Mouse (Mus musculus) yolk sac, embryonic 10.5 days (tissue): Measurements from ENCODE around the gene Ccnd3.

Experiments
- DNase-seq: peaks from one replicate; pipeline ENCODE4 v3.0.0-alpha.2; 2017; ENCODE audit warnings: low spot score

Ccnd3 gene

DNA sequence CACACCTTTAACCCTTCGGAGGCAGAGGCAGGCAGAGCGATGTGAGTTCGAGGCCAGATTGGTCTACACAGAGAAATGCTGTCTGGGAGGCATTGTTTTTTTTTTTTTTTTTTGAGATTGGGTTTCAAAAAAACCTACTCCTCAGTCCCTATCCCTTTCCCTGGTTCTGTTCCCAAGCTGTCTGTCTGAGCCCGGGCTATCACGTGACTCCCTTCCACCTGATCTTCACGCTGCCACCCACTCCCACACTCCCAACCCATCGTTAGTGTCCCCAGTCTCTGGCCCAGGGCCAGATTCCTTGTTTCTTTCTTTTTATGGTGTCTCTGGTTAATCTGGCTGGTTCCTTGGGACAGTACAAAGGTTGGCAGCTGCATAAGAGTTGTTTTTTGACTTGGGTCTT lies 46.2 kb downstream of the Ccnd3 start:
- no peak for DNase-seq

DNA sequence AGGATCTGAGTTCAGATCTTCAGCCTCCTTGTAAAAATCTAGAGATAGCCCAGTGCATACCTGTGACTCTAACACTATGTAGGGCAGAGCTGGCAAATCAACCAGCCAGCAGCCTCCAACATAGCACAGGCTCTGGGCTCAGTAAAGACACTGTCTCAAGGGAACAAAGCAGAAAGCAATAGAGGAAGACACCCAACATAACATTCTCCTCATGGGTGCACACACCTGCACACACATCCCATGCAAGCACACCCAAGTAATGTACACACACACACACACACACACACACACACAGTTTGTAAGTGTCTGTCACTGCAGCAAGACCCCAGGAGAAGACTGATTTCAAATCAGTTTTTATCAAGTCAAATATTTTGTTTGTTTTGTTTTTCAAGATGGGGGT lies 48.1 kb downstream of the Ccnd3 start:
- DNase-seq: no peak

DNA sequence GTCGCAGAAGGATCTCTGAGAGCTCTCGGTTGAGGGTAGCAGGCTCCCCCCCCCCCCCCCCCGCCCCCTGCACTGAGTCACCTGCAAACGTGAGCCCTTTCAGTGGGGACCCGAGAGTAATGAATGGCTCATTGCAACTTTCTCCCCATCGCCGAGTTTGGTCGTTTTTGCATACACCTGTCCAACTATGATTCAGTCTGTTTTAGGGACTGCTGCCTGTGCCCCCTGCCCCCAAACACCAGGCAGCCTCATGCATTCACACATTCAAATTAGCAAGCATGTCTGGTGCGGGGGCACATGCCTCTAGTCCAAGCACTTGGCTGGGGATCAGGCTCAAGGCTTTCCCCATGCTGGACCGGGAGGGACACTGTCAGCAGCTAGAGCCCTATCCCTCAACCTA lies 49.8 kb downstream of the Ccnd3 start:
- DNase-seq: no peak

DNA sequence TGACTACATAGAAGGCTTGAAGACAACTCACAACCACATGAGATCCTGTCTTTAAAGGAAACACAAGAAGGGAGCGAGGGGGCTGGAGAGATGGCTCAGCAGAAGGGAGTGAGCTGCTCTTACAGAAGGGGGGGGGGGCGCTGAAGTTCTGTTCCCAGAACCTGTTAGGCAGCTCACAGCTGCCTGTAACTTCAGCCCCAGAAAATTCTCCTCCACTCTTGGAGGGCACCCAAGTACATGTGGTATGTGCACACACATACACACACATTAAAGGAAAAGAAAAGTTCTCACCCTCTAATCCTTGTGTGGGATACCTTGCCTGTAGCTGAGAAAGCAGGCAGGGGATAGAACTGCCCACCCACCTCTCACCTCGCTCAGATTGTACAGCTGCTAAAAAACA lies 52.3 kb downstream of the Ccnd3 start:
- DNase-seq: no peak

DNA sequence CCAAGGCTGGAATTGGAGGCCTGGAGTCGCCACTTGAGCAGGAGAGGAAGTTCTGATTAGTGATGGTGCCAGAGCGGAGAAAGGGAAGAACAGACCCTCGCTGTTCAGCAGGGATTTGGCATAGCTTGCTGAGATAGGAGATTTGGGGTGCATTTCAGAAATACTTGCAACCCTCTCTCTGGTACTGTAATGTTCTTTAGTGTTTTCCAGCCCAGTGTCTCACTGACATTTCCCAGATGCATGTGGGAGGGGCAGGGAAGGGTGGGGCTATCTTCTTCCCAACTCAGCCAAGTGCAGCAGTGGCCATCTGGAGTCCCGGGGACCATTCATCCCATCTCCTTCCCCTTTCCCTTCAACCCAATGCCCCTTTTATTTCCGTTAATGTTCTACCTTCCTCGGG lies 54.9 kb downstream of the Ccnd3 start:
- no peak for DNase-seq

DNA sequence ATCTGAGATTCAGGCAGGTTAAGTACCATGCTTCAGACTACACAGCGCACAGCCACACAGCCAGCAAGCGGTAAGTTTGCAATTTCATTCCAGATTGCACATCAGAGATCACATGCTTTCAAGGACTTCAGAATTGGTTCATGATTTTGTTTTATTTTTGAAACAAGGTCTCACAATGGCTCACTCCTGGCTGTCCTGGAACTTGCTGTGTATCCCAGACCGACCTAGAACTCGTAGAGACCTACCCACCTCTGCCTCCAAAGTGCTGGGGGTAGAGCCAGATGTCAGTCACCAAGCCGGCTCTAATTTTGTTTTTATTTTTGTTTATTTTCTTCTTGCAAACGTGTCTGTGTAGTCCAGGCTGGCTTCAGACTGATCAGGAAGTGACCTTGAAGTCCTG lies 58.0 kb downstream of the Ccnd3 start:
- no peak for DNase-seq

DNA sequence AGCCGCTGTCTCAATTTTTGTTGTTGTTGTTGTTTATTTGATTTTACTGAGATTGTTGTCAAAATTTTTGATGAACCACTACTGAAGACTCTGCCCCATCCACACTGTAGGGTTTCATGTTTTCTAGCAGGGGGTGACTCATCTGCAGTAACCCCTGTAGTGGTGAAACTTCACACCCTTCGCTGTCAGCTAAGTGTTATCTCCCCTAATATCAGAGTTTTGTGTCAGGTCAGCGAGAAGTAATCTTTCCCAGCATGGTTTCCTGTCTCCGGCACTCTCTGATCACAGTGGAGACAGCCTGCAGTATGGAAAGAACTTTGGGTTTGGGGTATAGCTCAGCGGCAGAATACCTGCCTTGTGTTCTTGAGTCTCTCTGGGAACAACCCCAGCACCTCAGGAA lies 59.8 kb downstream of the Ccnd3 start:
- DNase-seq: no peak

DNA sequence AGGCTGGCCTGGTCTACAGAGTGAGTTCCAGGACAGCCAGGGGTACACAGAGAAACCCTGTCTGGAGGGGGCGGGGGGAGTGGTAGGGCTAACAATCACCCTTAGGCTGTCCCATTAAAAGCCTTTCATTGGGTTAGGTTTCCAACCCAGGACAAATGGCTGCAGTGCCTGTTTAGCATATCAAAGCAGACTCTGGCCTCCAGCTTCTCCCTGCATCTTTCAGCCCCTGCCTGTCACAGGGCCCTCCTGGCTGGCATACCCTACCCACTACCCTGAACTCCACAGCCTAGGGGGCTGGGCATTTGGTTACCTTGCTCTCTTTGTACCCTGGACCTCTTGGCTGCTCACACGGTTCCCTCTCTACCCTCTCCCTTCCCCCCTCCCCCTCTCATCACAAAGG lies 61.3 kb downstream of the Ccnd3 start:
- no peak for DNase-seq

DNA sequence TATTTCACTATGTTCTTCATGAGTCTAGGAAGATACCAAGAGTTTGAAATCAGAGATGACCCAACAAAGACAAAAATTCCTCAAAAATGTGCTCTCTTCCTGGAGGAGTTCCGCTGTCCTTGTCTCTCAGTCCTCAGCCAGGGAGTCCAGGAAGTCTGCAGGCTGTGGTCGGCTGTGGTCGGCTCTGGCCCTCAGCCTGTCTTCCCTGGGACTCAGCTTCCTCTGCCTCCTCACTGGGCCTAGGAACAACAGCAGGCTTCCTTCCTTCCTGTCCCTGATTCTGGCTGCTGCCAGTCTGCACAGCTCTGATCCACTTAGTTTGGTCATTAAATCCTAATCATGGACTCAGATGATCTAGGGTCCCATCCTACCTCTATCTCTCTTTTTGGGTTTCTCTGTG lies 62.4 kb downstream of the Ccnd3 start:
- peak; percentile 27 for DNase-seq

DNA sequence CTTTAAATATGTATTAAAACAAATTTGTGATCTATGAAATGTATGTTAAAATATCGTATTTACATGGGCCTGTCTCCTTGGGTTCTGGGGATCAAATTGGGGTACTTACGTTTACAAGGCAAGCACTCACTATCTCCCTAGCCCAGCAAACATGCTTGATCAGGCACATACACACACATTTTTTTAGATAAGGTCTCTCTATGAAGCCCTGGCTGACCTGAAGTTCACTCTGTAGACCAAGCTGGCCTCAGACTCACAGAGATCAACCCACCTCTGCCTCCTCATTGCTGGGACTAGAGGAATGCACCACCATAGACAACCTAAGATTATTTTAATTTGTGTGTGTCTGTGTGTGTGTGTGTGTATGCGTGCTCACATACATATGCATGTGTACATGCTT lies 63.5 kb downstream of the Ccnd3 start:
- no peak for DNase-seq

DNA sequence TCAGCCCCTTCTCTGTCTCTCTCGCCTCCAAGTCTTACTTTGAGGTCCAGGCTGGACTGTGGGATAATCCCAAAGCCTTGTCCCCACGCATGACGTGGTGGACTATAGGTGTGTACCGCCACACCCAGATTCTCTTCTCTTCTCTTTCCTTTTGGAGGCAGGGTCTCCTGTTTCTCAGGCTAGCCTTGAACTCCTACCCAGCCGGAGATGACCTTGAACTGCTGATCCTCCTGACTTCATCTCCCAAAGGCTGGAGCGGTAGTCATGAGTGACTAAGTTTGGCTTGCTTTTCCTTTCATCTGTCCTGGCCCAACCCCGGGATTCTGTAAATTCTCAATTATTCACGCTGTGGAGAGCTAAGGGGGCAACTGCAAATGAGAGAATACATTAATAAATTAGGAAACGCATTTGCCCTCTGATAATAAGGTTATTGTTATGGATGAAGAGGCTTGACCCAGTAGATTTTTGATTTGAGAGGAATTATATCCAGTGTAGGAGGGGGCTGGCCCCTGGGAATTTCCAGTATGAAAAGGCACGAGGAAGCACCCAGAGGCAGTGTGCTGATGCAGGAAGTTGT lies 64.2 kb downstream of the Ccnd3 start:
- DNase-seq: no peak

DNA sequence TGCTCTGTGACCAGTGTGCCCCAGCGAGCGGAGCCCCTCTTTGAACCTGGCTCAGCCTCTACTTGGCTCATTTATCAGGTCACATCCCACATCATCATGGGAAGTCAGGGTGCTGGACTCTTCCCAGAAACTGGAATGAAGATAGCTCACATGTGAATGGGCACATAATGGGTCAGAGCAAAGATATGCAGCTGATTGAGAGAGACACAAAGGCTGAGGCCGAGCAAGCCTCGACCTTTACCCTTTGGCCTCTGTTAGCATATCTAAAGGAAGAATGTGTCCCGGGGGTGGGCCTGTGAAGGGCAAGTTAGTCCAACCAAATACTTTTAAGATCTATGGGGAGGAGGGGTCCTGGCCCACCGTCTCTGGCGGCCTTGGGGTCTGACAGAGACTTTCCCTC lies 66.8 kb downstream of the Ccnd3 start:
- peak; percentile 73 for DNase-seq

DNA sequence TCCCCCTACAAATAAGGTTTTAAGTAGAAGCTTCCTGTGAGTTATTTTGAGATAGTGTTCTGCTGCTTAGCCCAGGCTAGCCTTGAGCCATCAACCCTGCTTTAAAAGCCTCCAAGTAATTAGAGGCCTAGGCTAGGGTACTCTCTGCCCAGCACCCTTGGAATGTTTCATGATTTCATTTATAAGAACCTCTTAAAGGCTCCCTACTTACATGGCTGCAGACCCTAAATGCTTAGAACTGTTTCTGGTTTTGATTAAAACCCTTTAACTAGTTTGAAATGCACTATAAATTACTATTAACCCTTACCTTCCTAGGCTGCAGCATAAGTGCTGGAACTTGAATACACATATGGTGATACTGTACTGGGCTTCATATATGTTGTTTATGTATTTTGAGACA lies 67.6 kb downstream of the Ccnd3 start:
- DNase-seq: no peak

DNA sequence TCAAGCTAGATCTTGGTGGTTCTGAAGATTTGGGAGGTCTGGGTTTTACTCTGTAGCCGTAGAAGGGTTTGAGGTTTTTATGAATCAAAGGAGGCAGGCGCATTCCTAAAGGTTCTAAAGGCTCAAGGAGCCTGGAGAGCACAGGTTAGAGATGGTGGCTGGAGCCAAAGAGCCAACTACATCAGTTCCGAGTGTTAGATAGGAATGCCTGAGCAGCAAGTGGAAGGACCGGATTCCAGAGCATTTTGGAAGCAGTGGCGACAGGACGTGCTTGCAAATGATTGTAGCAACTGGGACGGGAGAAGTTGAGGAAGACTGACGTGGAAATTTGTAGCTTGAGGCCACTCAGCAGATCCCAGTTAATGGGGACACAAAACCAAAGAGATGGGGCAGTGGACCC lies 69.2 kb downstream of the Ccnd3 start:
- DNase-seq: no peak

DNA sequence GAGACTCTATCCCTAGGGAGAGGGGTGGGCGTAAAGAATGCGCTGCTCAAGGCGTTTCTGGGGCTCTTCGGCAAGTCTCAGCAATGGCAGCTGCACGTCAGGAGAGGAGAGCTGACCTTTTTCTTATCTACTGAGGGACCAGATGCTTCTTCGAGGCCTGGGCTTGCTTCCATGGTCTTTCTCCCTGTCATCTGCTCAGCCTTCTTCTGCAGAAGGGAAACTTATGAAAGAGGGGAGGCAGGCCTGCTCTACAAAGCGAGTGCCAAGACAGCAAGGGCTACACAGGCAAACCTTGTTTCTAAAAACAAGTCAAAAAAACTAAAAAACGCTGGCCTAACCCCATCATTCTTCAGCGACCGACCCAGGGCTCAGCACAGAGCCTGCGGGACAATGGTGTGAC lies 70.0 kb downstream of the Ccnd3 start:
- no peak for DNase-seq

DNA sequence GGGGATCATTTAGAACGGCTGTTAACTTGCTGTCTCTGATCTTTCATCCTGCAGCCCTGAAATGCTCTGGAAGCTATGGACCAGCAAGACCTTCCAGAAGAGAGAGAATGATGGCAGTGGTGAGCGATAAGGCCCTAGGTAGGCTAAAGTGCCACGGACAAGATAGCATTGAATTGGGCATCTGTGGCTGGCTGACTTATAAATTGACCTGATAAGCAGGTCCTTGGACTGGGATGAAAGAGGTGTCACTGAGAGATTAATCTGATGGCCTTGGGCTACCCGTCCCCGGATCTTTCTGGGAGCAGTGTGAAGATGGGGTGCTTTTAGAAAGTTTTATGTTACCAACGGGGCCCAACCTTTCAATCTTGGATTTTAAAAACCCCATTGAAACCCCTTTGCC lies 73.8 kb downstream of the Ccnd3 start:
- DNase-seq: no peak

DNA sequence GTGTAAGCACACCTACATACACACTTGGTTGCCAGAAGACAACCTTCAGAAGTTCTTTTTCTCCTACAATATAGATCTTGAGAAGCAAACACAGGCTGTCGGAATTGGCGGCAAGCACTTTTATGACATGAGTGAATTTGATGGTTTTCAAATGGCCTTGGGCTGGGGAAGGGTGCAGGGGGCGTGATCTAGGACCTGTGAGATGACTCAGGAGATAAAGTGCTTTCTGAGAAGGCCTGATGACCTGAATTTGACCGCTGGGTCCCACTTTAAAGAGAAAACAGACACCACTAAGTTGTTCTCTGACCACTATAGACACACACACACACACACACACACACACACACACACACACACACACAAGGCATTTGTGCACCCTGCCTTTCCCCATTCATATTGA lies 76.1 kb downstream of the Ccnd3 start:
- DNase-seq: no peak

DNA sequence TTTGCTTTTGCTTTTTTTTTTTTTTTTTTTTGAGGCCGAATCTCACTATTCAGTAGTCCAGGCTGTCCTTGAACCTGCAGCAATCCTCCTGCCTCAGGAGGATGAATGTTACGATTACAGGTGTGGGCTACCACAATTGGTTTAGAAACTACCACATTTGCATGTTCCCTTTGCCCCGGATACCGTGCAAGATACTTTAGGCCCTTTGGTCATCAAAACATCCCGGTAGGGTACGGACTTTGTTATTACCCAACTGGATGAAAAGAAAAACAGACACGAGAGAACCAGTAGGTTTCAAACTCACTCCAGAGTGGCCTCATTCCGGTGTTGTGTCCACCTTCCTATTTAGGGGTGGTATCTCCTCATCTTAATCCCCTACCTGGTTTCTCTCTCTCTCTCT lies 83.7 kb downstream of the Ccnd3 start:
- no peak for DNase-seq

DNA sequence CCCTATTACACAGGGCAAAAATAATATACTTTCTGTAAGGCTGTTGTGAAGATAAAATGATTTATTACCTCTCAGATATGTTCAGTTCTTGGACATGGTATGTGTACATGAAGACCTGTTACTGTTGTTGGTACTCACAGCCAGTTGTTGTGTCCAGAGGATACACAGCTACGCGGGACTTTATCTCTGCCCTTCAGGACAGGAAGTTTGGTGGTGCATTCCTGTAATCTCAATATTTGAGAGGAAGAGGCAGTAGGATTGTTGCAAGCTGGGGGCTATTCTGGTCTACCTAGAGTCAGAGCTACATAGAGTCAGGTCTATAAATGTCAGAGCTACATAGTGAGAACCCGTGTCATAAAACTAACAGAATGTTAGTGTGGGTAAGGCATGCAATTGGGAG lies 86.2 kb downstream of the Ccnd3 start:
- no peak for DNase-seq

DNA sequence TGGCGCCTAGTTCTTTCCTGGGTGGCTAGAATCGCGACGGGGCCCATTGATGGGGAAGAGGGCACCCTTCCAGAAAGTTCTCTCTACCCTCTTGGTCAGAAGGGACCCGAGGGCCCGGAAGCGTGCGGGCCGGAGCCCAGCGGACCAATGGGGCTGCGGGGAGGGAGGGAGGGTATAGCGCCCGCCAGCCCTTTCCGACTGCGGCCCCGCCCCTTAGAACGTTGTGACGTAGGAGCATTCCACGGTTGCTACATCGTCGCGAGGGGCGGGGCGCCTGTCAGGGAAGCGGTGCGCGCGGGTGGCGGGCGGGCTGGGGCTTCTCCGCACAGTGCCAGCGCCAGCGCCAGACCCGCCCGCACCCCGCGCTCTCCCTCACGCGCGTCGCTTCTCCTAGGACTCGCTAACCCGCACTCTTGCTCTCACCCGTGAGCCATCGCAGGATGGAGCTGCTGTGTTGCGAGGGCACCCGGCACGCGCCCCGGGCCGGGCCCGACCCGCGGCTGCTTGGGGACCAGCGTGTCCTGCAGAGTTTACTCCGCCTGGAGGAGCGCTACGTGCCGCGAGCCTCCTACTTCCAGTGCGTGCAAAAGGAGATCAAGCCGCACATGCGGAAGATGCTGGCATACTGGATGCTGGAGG lies 88.5 kb downstream of the Ccnd3 start:
- DNase-seq: peak; percentile 92

DNA sequence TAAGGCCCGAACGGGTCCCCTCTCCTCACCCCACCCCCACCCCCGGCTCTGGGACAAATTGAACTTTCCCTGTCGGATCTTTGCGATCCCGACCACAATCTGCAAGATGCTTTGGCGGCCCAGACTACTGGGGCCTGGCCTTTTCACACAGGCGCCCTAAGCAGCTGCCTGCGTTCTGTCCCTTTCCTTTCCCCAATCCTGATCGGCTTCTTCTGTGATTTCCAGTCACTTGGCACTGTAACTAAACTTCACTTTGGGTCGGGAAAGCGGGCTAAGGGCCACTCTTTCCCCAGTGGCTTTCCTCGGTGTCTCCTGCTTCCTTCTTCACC lies 89.0 kb downstream of the Ccnd3 start:
- DNase-seq: no peak

DNA sequence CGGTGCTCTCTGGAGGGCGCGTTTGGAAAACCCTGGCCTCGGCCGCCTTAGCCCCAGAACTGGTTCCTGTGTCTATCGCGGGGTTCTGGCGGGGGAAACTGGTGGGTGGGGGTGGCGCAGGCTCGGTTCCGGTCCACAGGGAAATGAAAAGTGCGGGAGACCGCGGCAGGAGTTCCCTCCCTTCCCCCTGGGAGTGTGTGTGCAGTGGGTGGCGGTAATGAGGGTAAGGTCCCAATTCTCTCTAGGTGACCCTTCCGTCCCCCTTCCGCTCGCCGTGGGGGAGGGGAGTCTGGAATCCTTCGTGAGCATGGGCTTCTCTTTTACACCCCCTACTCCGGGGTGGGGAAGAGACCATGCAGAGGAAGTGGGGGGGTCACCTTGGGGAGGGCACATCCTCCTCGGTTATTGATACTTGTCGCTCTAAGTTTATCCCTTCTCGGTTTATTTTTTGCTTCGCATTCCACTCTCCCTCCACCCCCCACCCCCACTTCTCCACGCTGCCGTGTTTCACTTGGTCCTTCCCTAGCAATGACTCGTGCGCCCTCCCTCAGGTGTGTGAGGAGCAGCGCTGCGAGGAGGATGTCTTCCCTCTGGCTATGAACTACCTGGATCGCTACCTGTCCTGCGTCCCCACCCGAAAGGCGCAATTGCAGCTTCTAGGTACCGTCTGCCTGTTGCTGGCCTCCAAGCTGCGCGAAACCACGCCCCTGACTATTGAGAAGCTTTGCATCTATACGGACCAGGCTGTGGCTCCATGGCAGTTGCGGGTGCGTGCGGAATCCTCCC lies 89.5 kb downstream of the Ccnd3 start:
- peak; percentile 77 for DNase-seq

DNA sequence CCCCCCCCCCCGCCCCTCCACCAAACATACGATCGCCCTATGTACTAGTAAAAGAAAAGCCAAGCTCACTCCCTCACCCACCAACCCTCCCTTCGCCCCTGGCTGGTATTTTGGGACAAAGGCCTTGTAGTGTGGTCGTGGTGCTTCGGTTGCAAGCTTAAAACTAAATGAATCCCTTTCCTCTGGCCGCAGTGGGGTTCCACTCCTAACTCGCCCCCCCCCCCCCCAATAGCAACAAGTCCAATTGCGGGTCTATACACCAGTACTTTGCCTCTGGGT lies 90.1 kb downstream of the Ccnd3 start:
- no peak for DNase-seq
